In the genomic region with DNA sequence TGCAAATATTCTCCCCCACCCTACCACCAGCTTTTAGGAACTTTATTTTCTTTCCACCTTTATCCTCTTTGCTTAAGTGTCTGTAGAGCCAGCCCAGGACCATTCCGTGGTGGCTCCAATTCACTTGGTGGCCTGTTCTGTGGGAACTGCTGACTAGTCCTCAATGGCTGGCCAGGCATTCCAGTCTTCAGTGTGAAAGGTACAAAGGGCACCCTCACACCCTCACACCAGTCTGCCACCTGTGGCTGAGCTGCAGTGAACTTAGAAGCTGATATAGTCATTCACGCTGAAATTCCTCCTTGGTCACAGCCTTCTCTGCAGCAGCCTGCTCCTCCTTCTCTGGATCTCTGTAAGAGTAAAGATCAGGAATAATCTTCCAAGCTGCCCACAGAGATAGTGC, we compare ENCODE assay signal across 21 mouse cellular contexts. TPM values are rescaled to one million over a fixed set of nuclear protein-coding genes. Genes with fewer than 3 reads are reported as not detected.
DNase-seq lines count a peak whose midpoint lies in the region; ATAC-seq and TF ChIP-seq lines count a peak whose summit lies in the region.
"Had no signal": no experiment of that assay in that cellular context is flagged by ENCODE, and none has a peak within 500 bp of the region (broad histone marks: within the 10 kb centered on the region; RNA-seq: fewer than 3 reads in every experiment).

No protein-coding gene starts in this region.

- WGBS in kidney, embryonic 14.5 days: 78% methylated on average over 2 of the region's 2 CpGs
- WGBS in intestine, postnatal 0 days: 36% methylated on average over 2 of the region's 2 CpGs
- WGBS in midbrain, embryonic 10.5 days: 87% methylated on average over 2 of the region's 2 CpGs

- no peak overlapping the region for H3K4me3 ChIP-seq in kidney, embryonic 14.5 days (ENCODE audit: low read length)
- no peak overlapping the region for H3K4me3 ChIP-seq in intestine, postnatal 0 days (ENCODE audit: low read depth, low read length)
- H3K4me3 ChIP-seq in midbrain, embryonic 10.5 days: no peak overlapping the region
- H3K4me3 ChIP-seq: embryonic facial prominence, embryonic 13.5 days; forebrain, embryonic 12.5 days; heart, embryonic 13.5 days; hindbrain, embryonic 12.5 days had no signal

- H3K9ac ChIP-seq in kidney, embryonic 14.5 days (ENCODE audit: low read depth, low read length): no peak overlapping the region
- H3K9ac ChIP-seq in intestine, postnatal 0 days (ENCODE audit: low read depth, low read length): no peak overlapping the region
- H3K9ac ChIP-seq: embryonic facial prominence, embryonic 13.5 days; forebrain, embryonic 12.5 days; heart, embryonic 13.5 days; hindbrain, embryonic 12.5 days had no signal

- H3K36me3 ChIP-seq in kidney, embryonic 14.5 days (ENCODE audit: control insufficient read depth, insufficient read depth, low read length): no peaks in the 10 kb centered on the region
- no peaks in the 10 kb centered on the region for H3K36me3 ChIP-seq in intestine, postnatal 0 days (ENCODE audit: control insufficient read depth, insufficient read depth)
- no peaks in the 10 kb centered on the region for H3K36me3 ChIP-seq in midbrain, embryonic 10.5 days
- H3K36me3 ChIP-seq: embryonic facial prominence, embryonic 13.5 days; forebrain, embryonic 12.5 days; heart, embryonic 13.5 days; hindbrain, embryonic 12.5 days had no signal

- no peaks in the 10 kb centered on the region for H3K27me3 ChIP-seq in kidney, embryonic 14.5 days (ENCODE audit: control insufficient read depth, insufficient read depth, low read length)
- H3K27me3 ChIP-seq in intestine, postnatal 0 days (replicated peaks; ENCODE audit: control insufficient read depth, insufficient read depth, low read length): no peaks in the 10 kb centered on the region
- no peaks in the 10 kb centered on the region for H3K27me3 ChIP-seq in midbrain, embryonic 10.5 days (ENCODE audit: low read depth, poor library complexity, severe bottlenecking)
- H3K27me3 ChIP-seq: embryonic facial prominence, embryonic 13.5 days; forebrain, embryonic 12.5 days; heart, embryonic 13.5 days; hindbrain, embryonic 12.5 days had no signal

- H3K27ac ChIP-seq in kidney, embryonic 14.5 days (ENCODE audit: low read depth, low read length): no peak overlapping the region
- H3K27ac ChIP-seq in intestine, postnatal 0 days (ENCODE audit: low read depth, low read length): peak overlapping the region; percentile 64
- H3K27ac ChIP-seq in midbrain, embryonic 10.5 days (replicated peaks): no peak overlapping the region
- H3K27ac ChIP-seq: embryonic facial prominence, embryonic 13.5 days; forebrain, embryonic 12.5 days; heart, embryonic 13.5 days; hindbrain, embryonic 12.5 days had no signal

- no peak for ATAC-seq in kidney, embryonic 14.5 days (ENCODE audit: low FRiP score, low TSS enrichment)
- peak; percentile 88 for ATAC-seq in intestine, postnatal 0 days
- ATAC-seq in frontal cortex, adult (ENCODE audit: low TSS enrichment): no peak
- ATAC-seq: activated CD4-positive, CD25-positive, alpha-beta regulatory T cell, adult 4 months; forebrain, embryonic 16.5 days; Patski had no signal

- H3K9me3 ChIP-seq in kidney, embryonic 14.5 days (ENCODE audit: control insufficient read depth, low read length): no peaks in the 10 kb centered on the region
- H3K9me3 ChIP-seq in intestine, postnatal 0 days (ENCODE audit: control insufficient read depth): no peaks in the 10 kb centered on the region
- no peaks in the 10 kb centered on the region for H3K9me3 ChIP-seq in midbrain, embryonic 10.5 days (replicated peaks)
- H3K9me3 ChIP-seq: embryonic facial prominence, embryonic 13.5 days; forebrain, embryonic 12.5 days; heart, embryonic 13.5 days; hindbrain, embryonic 12.5 days had no signal

- H3K4me2 ChIP-seq in kidney, embryonic 14.5 days (replicated peaks; ENCODE audit: low read depth, low read length): no peak overlapping the region
- no peak overlapping the region for H3K4me2 ChIP-seq in intestine, postnatal 0 days (replicated peaks; ENCODE audit: low read depth)
- H3K4me2 ChIP-seq: embryonic facial prominence, embryonic 13.5 days; forebrain, embryonic 12.5 days; heart, embryonic 13.5 days; hindbrain, embryonic 12.5 days had no signal

- peak; percentile 21 for DNase-seq in kidney, adult 18-20 months
- DNase-seq in kidney, postnatal 25 days: peak; percentile 36 to 62
- DNase-seq in midbrain, embryonic 10.5 days (ENCODE audit: low spot score): no peak
- no peak for DNase-seq in urinary bladder, postnatal 10 days (ENCODE audit: low spot score)
- DNase-seq: adrenal gland, adult 2 months; adrenal gland, postnatal 25 days; cerebellum, adult 18-20 months; cerebellum, adult 9-11 months; cerebellum, postnatal 36 days; gastrocnemius, postnatal 14 days; heart, postnatal 36 days had no signal

- H3K4me1 ChIP-seq in kidney, embryonic 14.5 days (ENCODE audit: control insufficient read depth, insufficient read depth, low read length): no peaks in the 10 kb centered on the region
- H3K4me1 ChIP-seq in intestine, postnatal 0 days (replicated peaks; ENCODE audit: control insufficient read depth, insufficient read depth, low read length): no peaks in the 10 kb centered on the region
- no peaks in the 10 kb centered on the region for H3K4me1 ChIP-seq in midbrain, embryonic 10.5 days
- H3K4me1 ChIP-seq: embryonic facial prominence, embryonic 13.5 days; forebrain, embryonic 12.5 days; hindbrain, embryonic 12.5 days had no signal

- TF ChIP-seq CTCF in intestine, postnatal 0 days (IDR thresholded peaks at IDR 0.05; ENCODE audit: low read depth): peak; percentile 41

RNA-seq across cellular contexts. Expression of gene Nlk, which starts 11.5 kb away (rescaled TPM):
- polyA plus RNA-seq in kidney, embryonic 14.5 days (2014; fragmentation: Nextera tagmentation; extraction: Ambion mirVana): 18.3 and 23.3 TPM in 2 replicates
- 14.2 and 15.7 TPM in 2 replicates for polyA plus RNA-seq in intestine, postnatal 0 days (2015; fragmentation: Nextera tagmentation; extraction: Ambion mirVana)
- 18.5 and 21.1 TPM in 2 replicates for polyA plus RNA-seq in midbrain, embryonic 10.5 days (2016; fragmentation: Nextera tagmentation; extraction: Ambion mirVana)

RNA-seq across cellular contexts. Expression of gene Ccnq, which starts 42.9 kb away (rescaled TPM):
- polyA plus RNA-seq in kidney, embryonic 14.5 days (2014; fragmentation: Nextera tagmentation; extraction: Ambion mirVana): 47.8 and 50.8 TPM in 2 replicates
- 32.0 and 33.4 TPM in 2 replicates for polyA plus RNA-seq in intestine, postnatal 0 days (2015; fragmentation: Nextera tagmentation; extraction: Ambion mirVana)
- polyA plus RNA-seq in midbrain, embryonic 10.5 days (2016; fragmentation: Nextera tagmentation; extraction: Ambion mirVana): 39.5 and 40.5 TPM in 2 replicates

Comparison
In these comparisons a context has a peak if more than half of its experiments do, and no peak if none do; other contexts are left out.
1. DNase-seq: peak in kidney, adult 18-20 months (single experiment) and kidney, postnatal 25 days (2 of 2); none in midbrain, embryonic 10.5 days (single experiment) and urinary bladder, postnatal 10 days (single experiment).